Mouse (Mus musculus): ENCODE data around the gene Rheb.
"Not testable (repeated sequence)": the region's sequence is repeated elsewhere in the genome, so short reads cannot be mapped to it uniquely, and the experiment has no call there.

The Rheb gene

GRCm38 (mm10) chr5:24841662-24842273, 656 bp downstream of the Rheb start:
- DNase-seq: peak in 1 of 2 experiments; percentile 59

DNA sequence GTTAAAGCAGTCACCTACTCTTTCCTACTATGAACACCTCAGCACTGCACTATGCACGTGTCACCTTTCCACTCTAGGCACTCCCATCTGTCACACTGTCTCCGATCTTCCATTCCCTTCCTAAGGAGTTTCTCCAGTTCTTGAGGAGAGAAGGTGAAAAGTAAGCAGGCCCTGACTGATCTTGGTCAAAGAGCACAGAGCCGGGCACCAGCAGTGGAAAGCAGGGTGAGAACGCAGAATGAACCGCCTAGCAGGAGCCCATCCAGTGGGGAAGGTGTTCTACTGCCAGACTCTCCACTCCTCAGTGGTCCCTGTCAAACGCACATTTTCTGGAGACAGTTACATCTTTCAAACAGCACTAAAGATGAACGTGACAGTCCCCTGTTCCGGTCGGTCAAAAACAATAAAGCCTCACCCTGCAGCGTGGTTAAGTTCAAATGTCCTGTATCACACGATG, 1.4 kb downstream of the Rheb start:
- no peak for DNase-seq

GRCm38 (mm10) chr5:24834491-24834890, 7.9 kb downstream of the Rheb start:
- DNase-seq: no peak

GRCm38 (mm10) chr5:24831912-24832311, 10.5 kb downstream of the Rheb start:
- DNase-seq: no peak

DNA sequence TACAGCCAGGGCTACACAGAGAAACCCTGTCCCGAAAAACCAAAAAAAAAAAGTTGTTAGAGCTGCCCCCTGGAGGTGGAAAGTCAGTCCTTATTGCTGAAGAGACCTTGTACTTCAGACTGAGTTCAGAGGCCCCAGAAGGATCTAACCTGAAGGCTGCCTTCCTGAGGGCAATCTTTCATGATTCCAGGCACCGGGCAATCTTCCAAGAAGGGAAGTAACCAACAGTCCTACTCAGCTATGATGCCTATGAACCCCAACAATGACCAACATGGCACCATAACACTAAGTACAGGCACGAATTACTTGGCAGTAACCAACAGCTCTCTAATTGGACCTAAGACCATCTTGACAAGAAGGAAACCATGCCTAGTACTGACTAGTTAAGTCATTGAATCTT, 14.0 kb downstream of the Rheb start:
- DNase-seq: no peak

DNA sequence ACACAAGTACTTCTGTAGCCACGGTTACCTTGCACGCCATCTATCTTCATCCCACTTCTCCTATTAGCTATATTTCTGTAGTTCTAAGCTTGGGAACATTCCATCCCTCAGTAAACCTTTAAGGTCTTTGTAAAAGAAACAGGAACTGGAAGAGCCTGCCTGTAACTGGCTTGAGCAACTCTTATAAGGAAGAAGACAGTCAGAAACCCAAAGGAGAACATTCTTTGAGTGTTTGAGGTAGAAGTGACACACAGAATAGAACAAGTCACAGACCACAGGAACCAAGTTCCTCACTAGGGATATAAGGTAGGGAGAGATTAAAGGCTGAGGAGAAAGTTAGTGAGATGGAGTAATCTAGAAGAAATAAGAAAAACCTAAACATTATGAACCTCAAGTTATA, 15.3 kb downstream of the Rheb start:
- no peak for DNase-seq

DNA sequence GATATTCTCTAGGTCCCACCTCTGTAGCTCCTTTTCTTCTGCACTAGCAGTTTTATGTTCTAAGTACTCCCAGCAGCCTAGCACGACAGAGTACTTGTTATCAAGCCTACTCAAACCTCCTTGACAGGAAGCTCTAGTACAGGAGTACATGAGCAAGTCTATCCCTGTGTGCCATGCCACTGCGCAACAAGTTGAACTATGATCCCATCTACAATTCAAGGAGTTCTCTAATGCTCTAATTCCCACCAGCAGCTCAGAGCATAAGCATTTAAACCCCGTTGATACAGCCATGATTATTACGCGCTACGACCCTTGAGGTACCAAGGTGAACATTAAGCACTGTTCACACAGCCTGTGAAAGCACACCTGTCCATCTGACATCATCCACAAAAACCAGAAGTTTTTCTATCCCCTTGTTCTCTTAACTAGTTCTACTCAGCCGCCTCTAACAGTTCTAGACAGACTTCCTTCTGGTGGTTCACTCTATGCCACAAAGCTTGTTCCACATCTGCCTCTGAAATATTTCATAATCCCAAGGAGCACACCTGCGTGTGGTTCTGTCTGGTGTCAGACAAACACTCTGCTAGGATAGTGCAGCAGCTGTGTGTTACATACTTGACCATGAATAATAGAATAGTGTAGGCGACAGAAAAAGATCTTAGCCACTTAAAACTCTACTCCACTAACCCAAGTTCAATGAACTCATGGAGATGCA, 16.2 kb downstream of the Rheb start:
- DNase-seq: no peak

DNA sequence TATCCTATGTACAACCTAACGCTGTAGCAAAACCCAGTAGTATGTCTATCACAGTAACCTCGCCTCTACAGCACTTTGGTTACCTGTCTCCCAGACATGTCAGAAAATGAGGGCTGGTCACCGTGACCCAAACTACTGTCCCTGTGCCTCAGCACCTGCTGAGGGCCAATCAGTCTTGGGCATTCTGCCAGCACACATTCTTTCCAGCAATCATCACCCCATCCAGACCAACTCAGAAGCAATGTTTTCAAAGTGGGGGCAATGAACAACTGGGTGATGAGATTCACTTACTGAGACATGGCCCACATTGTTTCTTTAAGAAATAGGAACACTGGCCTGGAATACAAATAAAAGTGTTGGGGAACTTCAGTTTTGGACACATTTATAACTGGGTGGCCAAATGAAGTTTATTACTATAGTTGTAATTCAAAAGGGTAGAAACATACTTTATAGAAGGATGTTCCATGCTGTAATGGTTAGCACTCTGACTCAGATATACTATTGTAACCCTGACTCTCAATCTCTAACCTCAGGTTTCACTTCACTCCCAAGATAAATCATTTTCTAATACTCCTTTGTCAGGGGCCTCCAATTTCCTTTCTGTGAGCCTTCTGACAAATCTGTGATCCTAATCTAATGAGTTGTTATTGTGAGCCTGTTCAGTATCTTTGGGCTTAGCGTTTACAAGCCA, 16.9 kb downstream of the Rheb start:
- DNase-seq: no peak

DNA sequence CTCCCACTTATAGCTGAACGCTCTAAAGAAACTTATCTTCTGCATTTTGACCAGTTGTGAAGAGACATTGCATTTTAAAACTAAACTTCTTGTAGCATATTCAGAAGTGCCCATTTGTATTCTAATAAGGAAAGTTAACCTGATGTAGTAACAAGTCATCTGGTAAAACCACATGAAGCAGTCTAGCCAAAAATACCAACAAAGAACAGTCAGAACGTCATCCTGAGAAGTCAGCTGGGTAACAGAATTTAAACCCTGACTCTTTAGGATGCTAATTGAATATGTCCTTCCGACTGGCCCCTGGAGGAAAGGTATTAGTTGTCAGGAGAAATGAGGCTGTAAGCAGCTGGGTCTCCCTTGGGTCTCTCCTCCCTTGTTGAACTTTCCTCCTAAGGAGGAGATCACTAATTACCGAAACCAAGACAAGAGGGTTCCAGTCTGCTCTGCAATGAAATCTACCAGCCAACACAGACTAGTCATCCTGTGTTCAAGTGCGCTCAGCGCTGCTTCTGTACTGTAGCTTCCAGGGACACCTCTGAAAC, 18.5 kb downstream of the Rheb start:
- no peak for DNase-seq

GRCm38 (mm10) chr5:24822781-24823180, 19.6 kb downstream of the Rheb start:
- peak; percentile 22 to 29 for DNase-seq

DNA sequence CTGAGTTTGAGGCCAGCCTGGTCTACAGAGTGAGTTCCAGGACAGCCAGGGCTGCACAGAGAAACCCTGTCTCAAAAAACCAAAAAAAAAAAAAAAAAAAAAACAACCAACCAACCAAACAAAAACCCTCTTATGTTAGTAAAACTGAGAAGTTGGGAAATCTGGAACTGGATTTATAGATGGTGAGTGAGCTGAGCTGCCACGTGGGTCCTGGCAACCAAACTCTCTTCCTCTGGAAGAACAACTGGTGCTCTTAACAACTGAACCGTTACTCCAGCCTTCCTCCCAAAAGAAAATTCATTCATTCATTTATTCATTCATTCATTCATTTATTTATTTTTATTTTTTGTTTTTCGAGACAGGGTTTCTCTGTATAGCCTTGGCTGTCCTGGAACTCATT, 20.2 kb downstream of the Rheb start:
- DNase-seq: not testable (repeated sequence)

DNA sequence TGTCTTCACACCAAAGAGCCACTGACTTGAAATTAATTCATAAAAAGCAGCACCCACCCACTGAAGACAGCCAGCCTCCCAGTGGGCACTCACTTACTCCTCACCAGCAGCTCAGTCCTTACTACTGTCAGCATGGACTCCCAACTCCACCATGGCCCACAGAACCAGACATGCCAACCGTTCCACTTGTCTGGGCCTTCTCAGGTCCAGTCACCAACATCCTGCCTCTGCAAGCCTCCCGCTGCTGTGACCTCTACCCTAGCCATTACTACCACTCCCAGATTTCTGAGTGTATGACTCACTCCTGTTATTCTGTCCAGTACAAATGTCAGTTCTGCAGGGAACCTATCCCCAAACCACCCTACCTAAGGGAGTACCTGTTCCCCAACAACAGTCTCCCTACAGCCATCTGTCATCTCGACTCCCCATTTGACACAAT, 21.0 kb downstream of the Rheb start:
- no peak for DNase-seq

DNA sequence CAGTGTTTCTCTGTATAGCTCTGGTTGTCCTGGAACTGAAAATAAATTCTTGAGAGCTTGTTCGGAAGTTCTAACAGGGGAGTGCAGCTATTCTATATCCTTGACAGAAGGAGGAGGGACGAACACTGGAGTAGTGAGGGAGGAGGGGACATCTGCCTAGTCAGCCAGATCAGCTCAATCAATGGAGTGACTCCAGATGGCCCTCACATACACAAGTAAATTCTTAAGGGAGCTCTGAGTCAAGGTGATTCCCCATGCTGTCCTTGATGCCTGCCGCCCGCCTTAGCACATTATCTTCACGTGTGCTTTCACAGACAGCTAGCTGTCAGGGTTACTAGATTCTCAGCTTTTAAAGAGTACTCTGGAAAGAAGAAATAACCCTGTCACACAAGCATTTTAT, 21.8 kb downstream of the Rheb start:
- DNase-seq: no peak

GRCm38 (mm10) chr5:24817191-24817590, 25.2 kb downstream of the Rheb start:
- DNase-seq: no peak

DNA sequence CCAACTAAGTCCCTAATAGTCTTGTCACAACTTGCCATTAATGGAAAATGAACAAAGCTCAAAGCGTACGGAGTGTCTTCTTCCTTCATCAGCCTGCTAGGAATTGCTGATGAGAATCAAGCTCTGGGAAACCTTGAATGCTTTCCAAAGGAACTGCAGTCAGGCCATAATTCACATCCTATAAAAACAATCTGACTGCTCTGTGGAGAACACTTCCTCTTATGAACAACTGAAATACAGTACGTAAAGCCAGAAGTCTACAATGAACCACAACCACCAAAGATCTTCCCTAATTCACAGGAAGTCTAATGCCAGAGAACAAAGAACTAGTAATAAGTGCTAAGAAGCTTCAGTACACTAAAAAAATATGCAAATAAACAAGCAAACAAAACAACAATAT, 28.5 kb downstream of the Rheb start:
- DNase-seq: no peak

GRCm38 (mm10) chr5:24813005-24813404, 29.4 kb downstream of the Rheb start:
- DNase-seq: no peak

DNA sequence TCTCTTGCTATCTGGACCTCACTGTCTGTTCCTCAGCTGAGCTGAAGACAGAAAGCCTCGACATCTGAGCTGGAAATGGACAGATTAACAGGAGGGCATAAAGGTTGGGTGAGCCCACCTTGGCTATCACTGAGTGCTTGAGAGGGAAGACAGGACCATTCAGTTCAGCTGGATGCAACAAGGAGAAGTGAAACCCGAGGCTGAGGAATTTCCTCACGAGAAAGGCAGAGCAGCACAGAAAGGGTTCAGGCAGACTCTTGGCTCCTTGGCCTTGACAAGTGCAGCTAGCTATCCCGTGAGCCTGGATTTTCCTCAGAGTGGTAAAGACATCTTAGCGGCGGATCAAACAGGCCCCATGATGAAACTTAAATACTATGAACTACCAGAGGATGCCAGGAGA, 37.2 kb downstream of the Rheb start:
- DNase-seq: no peak

GRCm38 (mm10) chr5:24804661-24805060, 37.8 kb downstream of the Rheb start:
- no peak for DNase-seq

DNA sequence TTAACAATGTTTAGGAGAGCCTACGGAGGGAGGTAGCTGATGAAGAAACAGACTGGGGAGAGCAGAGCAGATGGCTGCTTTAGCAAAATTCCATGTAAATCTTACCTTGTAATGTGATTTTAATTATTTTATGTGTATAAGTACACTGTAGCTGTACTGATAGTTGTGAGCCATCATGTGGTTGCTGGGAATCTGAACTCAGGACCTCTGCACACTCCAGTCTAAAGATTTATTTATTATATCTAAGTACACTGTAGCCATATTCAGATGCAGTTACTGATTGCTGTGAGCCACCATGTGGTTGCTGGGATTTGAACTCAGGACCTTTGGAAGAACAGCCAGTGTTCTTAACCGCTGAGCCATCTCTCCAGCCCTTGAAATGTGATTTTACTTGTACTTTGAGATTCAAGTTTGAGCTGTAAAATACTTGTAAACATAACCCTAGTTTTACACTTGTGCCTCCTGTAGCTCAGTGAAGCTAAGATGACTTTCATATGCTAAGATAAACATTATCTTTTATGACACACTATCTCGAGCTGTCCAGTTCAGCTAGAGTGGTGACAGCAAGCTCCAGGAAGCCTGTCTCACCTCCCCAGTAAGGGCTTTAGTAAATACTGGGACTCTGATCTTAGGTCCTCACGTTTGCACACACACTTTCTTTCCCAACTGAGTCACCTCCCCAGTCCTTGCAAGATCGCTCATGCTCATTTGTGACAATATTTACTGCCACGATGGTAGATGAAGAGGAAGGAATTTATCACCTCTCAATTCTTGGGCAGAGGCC, 40.4 kb downstream of the Rheb start:
- DNase-seq: no peak

GRCm38 (mm10) chr5:24800416-24800815, 42.0 kb downstream of the Rheb start:
- DNase-seq: no peak

DNA sequence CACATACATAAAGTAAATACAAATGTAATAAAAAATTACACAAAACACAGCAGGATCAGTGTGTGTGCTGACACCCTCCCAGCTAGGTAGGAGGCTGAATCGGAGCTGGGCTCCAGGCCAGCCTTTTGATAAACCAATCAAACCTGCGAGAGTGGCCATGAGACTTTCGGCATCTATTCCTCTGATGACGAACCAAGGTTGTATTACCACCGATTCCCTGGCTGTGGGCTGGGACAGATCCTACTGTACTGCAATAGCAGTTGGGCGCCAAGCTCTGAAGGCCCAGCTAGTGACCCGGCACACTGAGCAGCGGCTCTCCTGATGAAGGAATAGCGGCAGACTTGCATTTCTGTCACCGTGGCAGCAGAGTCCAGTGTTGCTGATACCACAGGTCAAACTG, 43.8 kb downstream of the Rheb start:
- DNase-seq: no peak

DNA sequence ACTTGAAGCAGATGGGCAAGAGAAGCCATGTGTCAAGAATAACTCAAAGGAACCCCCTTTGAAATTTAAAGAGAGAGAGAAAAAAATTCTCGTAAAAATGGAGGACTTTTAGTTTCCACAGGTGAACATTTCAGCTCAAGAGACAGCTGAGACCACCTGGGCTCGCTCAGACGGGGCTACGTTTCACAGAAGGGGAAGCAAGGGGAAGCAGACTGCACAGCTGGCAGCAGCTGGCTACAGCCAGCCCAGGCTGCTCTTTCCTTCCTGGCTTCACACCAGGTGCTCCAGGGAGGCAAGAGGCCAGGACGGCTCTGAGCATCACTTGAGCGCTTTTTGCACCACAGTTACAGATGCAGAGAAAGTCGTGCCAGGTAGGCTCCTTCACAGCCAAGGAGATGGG, 44.6 kb downstream of the Rheb start:
- no peak for DNase-seq

DNA sequence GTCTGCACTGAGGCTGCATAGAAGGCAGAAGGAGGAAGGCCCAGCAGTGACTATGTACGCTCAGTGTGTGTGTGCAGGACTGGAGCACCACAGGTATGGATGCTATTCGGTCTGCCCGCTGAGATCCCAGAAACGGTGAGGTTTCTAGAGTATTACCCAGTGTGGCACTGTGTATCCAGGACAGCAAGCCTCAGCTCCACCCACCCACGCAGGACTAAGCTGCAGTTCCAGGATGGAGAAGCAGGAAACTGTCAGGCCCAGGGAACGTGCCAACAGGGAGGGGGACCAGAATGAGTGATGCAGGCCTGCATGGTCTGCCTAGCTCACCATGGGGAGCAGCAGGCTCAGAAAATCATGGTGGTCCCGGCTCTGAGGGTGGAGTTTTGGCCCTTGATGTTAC, 49.5 kb downstream of the Rheb start:
- DNase-seq: no peak
